21 mouse cellular contexts compared by ENCODE assay signal in the genomic region with DNA sequence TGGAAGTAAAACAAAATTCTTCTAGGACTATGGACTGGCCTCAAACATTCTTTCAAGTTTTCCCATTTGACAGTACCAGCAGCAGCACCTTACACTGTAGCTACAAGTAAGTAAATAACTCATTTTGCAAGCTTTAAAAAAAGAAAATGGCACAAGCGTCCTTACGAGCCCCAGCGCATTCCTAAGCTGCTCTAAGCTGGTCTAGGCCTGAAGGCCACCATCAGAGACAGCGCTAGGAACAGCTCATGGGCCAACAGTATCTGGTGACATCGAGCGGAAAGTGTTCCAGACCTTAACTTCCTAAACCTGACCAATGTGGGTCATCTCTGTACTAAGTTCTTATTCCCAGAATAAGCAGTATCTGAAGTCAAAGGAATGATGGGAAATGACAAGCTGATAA.
"Had no signal": no experiment of that assay in that cellular context is flagged by ENCODE, and none has a peak within 500 bp of the region (broad histone marks: within the 10 kb centered on the region; RNA-seq: fewer than 3 reads in every experiment).

No protein-coding gene starts in this region.

- H3K9ac ChIP-seq: liver, postnatal 0 days; lung, embryonic 15.5 days; midbrain, embryonic 13.5 days; midbrain, embryonic 15.5 days; neural tube, embryonic 12.5 days; stomach, embryonic 15.5 days had no signal

- H3K27ac ChIP-seq: lung, embryonic 15.5 days; macrophage; midbrain, embryonic 13.5 days; midbrain, embryonic 15.5 days; neural tube, embryonic 12.5 days; stomach, embryonic 15.5 days; stomach, postnatal 0 days had no signal

- H3K4me1 ChIP-seq: lung, embryonic 15.5 days; midbrain, embryonic 13.5 days; midbrain, embryonic 15.5 days; stomach, embryonic 15.5 days had no signal

- H3K36me3 ChIP-seq: lung, embryonic 15.5 days; midbrain, embryonic 13.5 days; midbrain, embryonic 15.5 days; neural tube, embryonic 12.5 days; stomach, embryonic 15.5 days had no signal

- H3K4me2 ChIP-seq: lung, embryonic 15.5 days; midbrain, embryonic 11.5 days; midbrain, embryonic 13.5 days; midbrain, embryonic 15.5 days; neural tube, embryonic 12.5 days; stomach, embryonic 15.5 days had no signal

- H3K27me3 ChIP-seq: lung, embryonic 15.5 days; megakaryocyte, embryonic 14.5 days; midbrain, embryonic 13.5 days; midbrain, embryonic 15.5 days; neural tube, embryonic 12.5 days; stomach, embryonic 15.5 days had no signal

- H3K9me3 ChIP-seq: lung, embryonic 15.5 days; megakaryocyte, embryonic 14.5 days; midbrain, embryonic 13.5 days; midbrain, embryonic 15.5 days; neural tube, embryonic 12.5 days; stomach, embryonic 15.5 days had no signal

- ATAC-seq: liver, postnatal 0 days; lung, postnatal 0 days; midbrain, embryonic 13.5 days; midbrain, embryonic 15.5 days had no signal

- DNase-seq: liver, postnatal 0 days; lung, adult 2 months; lung, postnatal 14 days; lung, postnatal 36 days; retina, postnatal 1 day; right cerebral cortex, adult 18-20 months; right cerebral cortex, postnatal 25 days; right cerebral cortex, postnatal 4 days; thymus, adult 2 months; thymus, postnatal 25 days; thymus, postnatal 4 days had no signal

- H3K4me3 ChIP-seq: lung, embryonic 15.5 days; megakaryocyte, embryonic 14.5 days; midbrain, embryonic 13.5 days; midbrain, embryonic 15.5 days; neural tube, embryonic 12.5 days; stomach, embryonic 15.5 days had no signal
